Mouse (Mus musculus): ENCODE measurements around the gene Serpinf1. TPM values are rescaled to one million over a fixed set of nuclear protein-coding genes. Genes with fewer than 3 reads are reported as not detected.

Gene Serpinf1
- total RNA-seq (2014; fragmentation: Nextera tagmentation) (not detected in 2 replicates), total RNA-seq (2017) (0.38 TPM in 1 of 2 replicates, not detected in the other), polyA plus RNA-seq (2012) (not detected in 2 replicates)

GRCm38 (mm10) chr11:75422013-75422792 is at the start of gene Serpinf1:
Serpinf1 (minus strand) TSS chr11:75422701.
- DNase-seq (ENCODE audit: low spot score): no peak
- Histone ChIP-seq H3K27me3 (ENCODE audit: insufficient read depth, low read length) (peaks cover 44% of the 10 kb centered on the region), H3K4me3 (ENCODE audit: low read depth, low read length) (no peak within 1 kb of the TSS), H3K4me1 (ENCODE audit: insufficient read depth, low read depth, low read length) (no peaks in the 10 kb centered on the region), H3K9me3 (replicated peaks) (no peaks in the 10 kb centered on the region), H3K36me3 (replicated peaks) (no peaks in the 10 kb centered on the region)
- TF ChIP-seq POLR2AphosphoS5 (IDR thresholded peaks at IDR 0.05; ENCODE audit: insufficient replicate concordance, low read depth, low read length) (no peak), GATA2 (IDR thresholded peaks at IDR 0.05; ENCODE audit: borderline replicate concordance, low read depth, low read length) (no peak), TAL1 (conservative IDR thresholded peaks at IDR 0.05; ENCODE audit: low read depth, low read length) (no peak), GATA1 (IDR thresholded peaks at IDR 0.05; ENCODE audit: borderline replicate concordance, low read length) (no peak), CTCF (IDR thresholded peaks at IDR 0.05; ENCODE audit: low read depth, low read length) (no peak)
- no peak for ATAC-seq (ENCODE audit: extremely low read depth, insufficient number of reproducible peaks, low FRiP score, poor library complexity, severe bottlenecking)

- DNase-seq (ENCODE audit: low spot score): no peak
- H3K4me3 ChIP-seq (ENCODE audit: low read depth, low read length): no peak overlapping the region
- no peak for ATAC-seq (ENCODE audit: extremely low read depth, insufficient number of reproducible peaks, low FRiP score, poor library complexity, severe bottlenecking)
- no peak for TF ChIP-seq POLR2AphosphoS5 (IDR thresholded peaks at IDR 0.05; ENCODE audit: insufficient replicate concordance, low read depth, low read length)
- no peak for TF ChIP-seq CTCF (IDR thresholded peaks at IDR 0.05; ENCODE audit: low read depth, low read length)
- no peak for TF ChIP-seq GATA1 (IDR thresholded peaks at IDR 0.05; ENCODE audit: borderline replicate concordance, low read length)
- no peak for TF ChIP-seq TAL1 (conservative IDR thresholded peaks at IDR 0.05; ENCODE audit: low read depth, low read length)
- TF ChIP-seq GATA2 (IDR thresholded peaks at IDR 0.05; ENCODE audit: borderline replicate concordance, low read depth, low read length): no peak
- H3K4me1 ChIP-seq (ENCODE audit: insufficient read depth, low read depth, low read length): peaks cover 13% of the 10 kb centered on the region
- peaks cover 15% of the 10 kb centered on the region; the same call in 1 of the 2 replicates for H3K27me3 ChIP-seq (ENCODE audit: insufficient read depth, low read length)
- H3K36me3 ChIP-seq (replicated peaks): peaks cover 6% of the 10 kb centered on the region
- peaks cover 3% of the 10 kb centered on the region; the same call in 1 of the 2 replicates for H3K9me3 ChIP-seq (replicated peaks)
Observed at GRCm38 (mm10) chr11:75470675-75471074, 48.2 kb upstream of the Serpinf1 start.

GRCm38 (mm10) chr11:75469261-75469660 is 46.8 kb upstream of the Serpinf1 start:
- Histone ChIP-seq H3K9me3 (replicated peaks) (peaks cover 3% of the 10 kb centered on the region; the same call in 1 of the 2 replicates), H3K4me1 (ENCODE audit: insufficient read depth, low read depth, low read length) (peaks cover 21% of the 10 kb centered on the region), H3K4me3 (ENCODE audit: low read depth, low read length) (no peak overlapping the region), H3K27me3 (ENCODE audit: insufficient read depth, low read length) (peaks cover 13% of the 10 kb centered on the region; the same call in 1 of the 2 replicates), H3K36me3 (replicated peaks) (peaks cover 20% of the 10 kb centered on the region)
- no peak for ATAC-seq (ENCODE audit: extremely low read depth, insufficient number of reproducible peaks, low FRiP score, poor library complexity, severe bottlenecking)
- no peak for TF ChIP-seq GATA1 (IDR thresholded peaks at IDR 0.05; ENCODE audit: borderline replicate concordance, low read length)
- no peak for TF ChIP-seq TAL1 (conservative IDR thresholded peaks at IDR 0.05; ENCODE audit: low read depth, low read length)
- no peak for TF ChIP-seq POLR2AphosphoS5 (IDR thresholded peaks at IDR 0.05; ENCODE audit: insufficient replicate concordance, low read depth, low read length)
- TF ChIP-seq GATA2 (IDR thresholded peaks at IDR 0.05; ENCODE audit: borderline replicate concordance, low read depth, low read length): no peak
- TF ChIP-seq CTCF (IDR thresholded peaks at IDR 0.05; ENCODE audit: low read depth, low read length): no peak
- no peak for DNase-seq (ENCODE audit: low spot score)

GRCm38 (mm10) chr11:75468410-75468809 is 45.9 kb upstream of the Serpinf1 start:
- ATAC-seq (ENCODE audit: extremely low read depth, insufficient number of reproducible peaks, low FRiP score, poor library complexity, severe bottlenecking) (no peak), DNase-seq (ENCODE audit: low spot score) (no peak)
- Histone ChIP-seq H3K9me3 (replicated peaks) (peaks cover 3% of the 10 kb centered on the region; the same call in 1 of the 2 replicates), H3K4me3 (ENCODE audit: low read depth, low read length) (no peak overlapping the region), H3K4me1 (ENCODE audit: insufficient read depth, low read depth, low read length) (peaks cover 27% of the 10 kb centered on the region), H3K36me3 (replicated peaks) (peaks cover 25% of the 10 kb centered on the region), H3K27me3 (ENCODE audit: insufficient read depth, low read length) (peaks cover 12% of the 10 kb centered on the region; the same call in 1 of the 2 replicates)
- TF ChIP-seq TAL1 (conservative IDR thresholded peaks at IDR 0.05; ENCODE audit: low read depth, low read length) (no peak), POLR2AphosphoS5 (IDR thresholded peaks at IDR 0.05; ENCODE audit: insufficient replicate concordance, low read depth, low read length) (no peak), GATA1 (IDR thresholded peaks at IDR 0.05; ENCODE audit: borderline replicate concordance, low read length) (no peak), GATA2 (IDR thresholded peaks at IDR 0.05; ENCODE audit: borderline replicate concordance, low read depth, low read length) (no peak), CTCF (IDR thresholded peaks at IDR 0.05; ENCODE audit: low read depth, low read length) (no peak)

GRCm38 (mm10) chr11:75467512-75468215 is 45.2 kb upstream of the Serpinf1 start:
- H3K4me1 ChIP-seq (ENCODE audit: insufficient read depth, low read depth, low read length): peaks cover 27% of the 10 kb centered on the region
- TF ChIP-seq POLR2AphosphoS5 (IDR thresholded peaks at IDR 0.05; ENCODE audit: insufficient replicate concordance, low read depth, low read length) (no peak), GATA1 (IDR thresholded peaks at IDR 0.05; ENCODE audit: borderline replicate concordance, low read length) (no peak), GATA2 (IDR thresholded peaks at IDR 0.05; ENCODE audit: borderline replicate concordance, low read depth, low read length) (no peak), CTCF (IDR thresholded peaks at IDR 0.05; ENCODE audit: low read depth, low read length) (no peak)
- peaks cover 3% of the 10 kb centered on the region; the same call in 1 of the 2 replicates for H3K9me3 ChIP-seq (replicated peaks)
- peaks cover 9% of the 10 kb centered on the region; the same call in 1 of the 2 replicates for H3K27me3 ChIP-seq (ENCODE audit: insufficient read depth, low read length)
- peaks cover 25% of the 10 kb centered on the region for H3K36me3 ChIP-seq (replicated peaks)
- ATAC-seq (ENCODE audit: extremely low read depth, insufficient number of reproducible peaks, low FRiP score, poor library complexity, severe bottlenecking) (no peak), DNase-seq (ENCODE audit: low spot score) (no peak)
- H3K4me3 ChIP-seq (ENCODE audit: low read depth, low read length): no peak overlapping the region

Data from G1E (cell line).